Mouse (Mus musculus): ENCODE results near the gene Acsbg2.
"Not testable (repeated sequence)": the region's sequence is repeated elsewhere in the genome, so short reads cannot be mapped to it uniquely, and the experiment has no call there.

DNA sequence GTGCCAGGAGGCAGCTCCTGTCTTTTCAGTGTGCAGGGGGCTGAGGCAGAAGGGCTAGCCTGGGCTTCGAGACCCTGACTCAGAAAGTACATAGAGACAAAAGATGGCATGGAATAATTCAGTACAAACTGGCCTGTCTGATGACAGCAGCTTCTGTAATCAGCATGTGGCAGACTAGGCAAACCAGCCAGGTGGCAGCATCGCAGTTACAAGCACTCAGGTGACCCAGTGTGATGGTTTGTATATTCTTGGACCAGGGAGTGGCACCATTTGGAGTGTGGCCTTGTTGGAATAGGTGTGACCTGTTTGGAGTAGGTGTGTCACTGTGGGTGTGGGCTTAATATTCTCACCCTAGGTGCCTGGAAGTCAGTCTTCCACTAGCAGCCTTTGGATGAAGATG, 35.5 kb upstream of the Acsbg2 start:
- TF ChIP-seq TAL1, GATA1 (IDR thresholded peaks at IDR 0.05; ENCODE audit: low read length): not testable (repeated sequence)
